Mouse (Mus musculus) erythroblast, embryonic 14.5 days (primary cell): ENCODE measurements around the gene Dnajc13. TPM values are rescaled to one million over a fixed set of nuclear protein-coding genes. Genes with fewer than 3 reads are reported as not detected.

Source experiments
- H3K27me3 ChIP-seq: 2 replicates; pipeline ENCODE4 v1.6.1; 2012; ENCODE audit warnings: inconsistent platforms; ENCODE audit not compliant: control insufficient read depth
- H3K36me3 ChIP-seq: 2 replicates; pipeline ENCODE4 v1.6.1; 2012; ENCODE audit warnings: mild to moderate bottlenecking, inconsistent platforms; ENCODE audit not compliant: control insufficient read depth
- H3K4me1 ChIP-seq: 2 replicates; pipeline ENCODE4 v1.6.1; 2012; ENCODE audit warnings: inconsistent platforms; ENCODE audit not compliant: control insufficient read depth
- H3K4me3 ChIP-seq: replicated peaks from 2 replicates; pipeline ENCODE3; 2012; ENCODE audit warnings: moderate library complexity, mild to moderate bottlenecking, inconsistent platforms
- H3K9me3 ChIP-seq: 2 replicates; pipeline ENCODE4 v1.6.1; 2012; ENCODE audit warnings: low read length, inconsistent platforms, mixed read lengths; ENCODE audit not compliant: control insufficient read depth
- GATA1 ChIP-seq: IDR thresholded peaks from 2 replicates; pipeline ENCODE4 v1.6.1; 2012; ENCODE audit warnings: low read length, inconsistent platforms, mixed read lengths
- TAL1 ChIP-seq: IDR thresholded peaks from 3 replicates; pipeline ENCODE4 v1.6.1; 2012; ENCODE audit warnings: low read length, inconsistent platforms, mixed read lengths
- polyA plus RNA-seq: library from polyadenylated mRNA; stranded (reverse); fragments of >175 nt; gene quantifications from 2 replicates; pipeline ENCODE4 v1.2.3, GENCODE M21; 2012

The Dnajc13 gene
- polyA plus RNA-seq, 1 experiment = 0.41 TPM

- H3K36me3 ChIP-seq = peaks cover 27% of the 10 kb centered on the region
- no peak overlapping the region for H3K4me3 ChIP-seq
- no peak for TF ChIP-seq TAL1
- no peaks in the 10 kb centered on the region for H3K9me3 ChIP-seq
- no peaks in the 10 kb centered on the region for H3K27me3 ChIP-seq
- no peaks in the 10 kb centered on the region for H3K4me1 ChIP-seq
Observed at GRCm38 (mm10) chr9:104240146-104240545, 22.6 kb downstream of the Dnajc13 start.

- Histone ChIP-seq H3K36me3 (peaks cover 34% of the 10 kb centered on the region), H3K4me3 (no peak overlapping the region), H3K27me3 (no peaks in the 10 kb centered on the region), H3K9me3 (no peaks in the 10 kb centered on the region), H3K4me1 (no peaks in the 10 kb centered on the region)
- TF ChIP-seq TAL1 (no peak), GATA1 (no peak)
Observed at GRCm38 (mm10) chr9:104239076-104239475, 23.7 kb downstream of the Dnajc13 start.

GRCm38 (mm10) chr9:104236256-104236930, 26.3 kb downstream of the Dnajc13 start:
- H3K36me3 ChIP-seq = peaks cover 56% of the 10 kb centered on the region
- H3K4me1 ChIP-seq = no peaks in the 10 kb centered on the region
- no peaks in the 10 kb centered on the region for H3K27me3 ChIP-seq
- TF ChIP-seq TAL1 = no peak
- no peak for TF ChIP-seq GATA1
- H3K9me3 ChIP-seq = no peaks in the 10 kb centered on the region
- no peak overlapping the region for H3K4me3 ChIP-seq

- Histone ChIP-seq H3K4me3 (no peak overlapping the region), H3K27me3 (no peaks in the 10 kb centered on the region), H3K9me3 (no peaks in the 10 kb centered on the region), H3K4me1 (no peaks in the 10 kb centered on the region), H3K36me3 (peaks cover 60% of the 10 kb centered on the region)
- TF ChIP-seq TAL1 (no peak), GATA1 (no peak)
Observed at GRCm38 (mm10) chr9:104235751-104236150, 27.0 kb downstream of the Dnajc13 start.

DNA sequence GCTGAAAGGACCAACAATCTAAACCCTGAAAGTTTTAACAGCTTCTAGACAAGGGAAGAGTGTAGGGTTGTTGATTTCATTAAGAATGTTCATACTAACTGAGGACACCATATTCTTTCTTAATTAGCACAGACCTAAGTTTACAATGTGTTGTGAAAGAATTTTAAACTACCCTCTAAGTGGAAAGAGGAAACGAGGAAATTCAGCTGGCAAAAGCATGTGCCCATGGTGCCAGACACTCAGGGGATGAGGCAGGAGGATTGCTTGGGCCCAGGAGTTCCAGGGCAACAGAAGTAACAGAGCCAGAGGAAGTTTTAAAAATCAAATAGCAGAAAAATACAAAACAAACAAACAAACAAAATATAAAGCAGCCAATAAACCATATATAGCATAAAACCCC, 28.9 kb downstream of the Dnajc13 start:
- H3K4me1 ChIP-seq = no peaks in the 10 kb centered on the region
- no peak overlapping the region for H3K4me3 ChIP-seq
- no peaks in the 10 kb centered on the region for H3K27me3 ChIP-seq
- TF ChIP-seq GATA1 (no peak), TAL1 (no peak)
- peaks cover 73% of the 10 kb centered on the region for H3K36me3 ChIP-seq
- no peaks in the 10 kb centered on the region for H3K9me3 ChIP-seq

DNA sequence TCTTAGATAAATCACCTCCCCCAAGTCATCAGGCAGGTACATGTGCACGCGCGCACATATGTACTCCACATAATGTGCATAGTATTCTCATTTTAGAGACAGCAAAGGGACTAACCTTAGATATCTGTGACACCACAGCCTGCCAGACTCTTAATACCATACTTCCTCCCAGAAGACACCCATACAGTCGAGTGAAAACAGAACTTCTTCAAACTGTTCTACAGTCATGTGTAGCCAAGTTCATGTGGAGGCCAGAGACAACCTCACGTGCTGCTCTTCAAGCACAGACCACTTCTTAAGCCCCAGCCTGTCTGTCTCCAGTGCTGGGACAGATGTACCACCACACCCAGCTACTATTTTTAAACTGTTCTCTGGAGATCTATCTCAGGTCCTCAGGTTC, 29.7 kb downstream of the Dnajc13 start:
- Histone ChIP-seq H3K4me1 (no peaks in the 10 kb centered on the region), H3K36me3 (peaks cover 79% of the 10 kb centered on the region)

GRCm38 (mm10) chr9:104232004-104232403, 30.7 kb downstream of the Dnajc13 start:
- Histone ChIP-seq H3K4me1 (no peaks in the 10 kb centered on the region), H3K36me3 (peaks cover 73% of the 10 kb centered on the region), H3K9me3 (no peaks in the 10 kb centered on the region), H3K4me3 (no peak overlapping the region), H3K27me3 (no peaks in the 10 kb centered on the region)
- TF ChIP-seq TAL1 = no peak
- no peak for TF ChIP-seq GATA1

More for the DNA sequence above, 29.7 kb downstream of the Dnajc13 start:
- Histone ChIP-seq H3K4me3 (no peak overlapping the region), H3K27me3 (no peaks in the 10 kb centered on the region), H3K9me3 (no peaks in the 10 kb centered on the region)
- TF ChIP-seq TAL1 (no peak), GATA1 (no peak)

- Histone ChIP-seq H3K4me3 (no peak overlapping the region), H3K27me3 (no peaks in the 10 kb centered on the region), H3K4me1 (no peaks in the 10 kb centered on the region), H3K9me3 (no peaks in the 10 kb centered on the region), H3K36me3 (peaks cover 47% of the 10 kb centered on the region)
- TF ChIP-seq GATA1 (no peak), TAL1 (no peak)
Observed at GRCm38 (mm10) chr9:104211402-104211801, 51.3 kb downstream of the Dnajc13 start.

GRCm38 (mm10) chr9:104203851-104204250, 58.9 kb downstream of the Dnajc13 start:
- Histone ChIP-seq H3K4me3 (no peak overlapping the region), H3K9me3 (no peaks in the 10 kb centered on the region), H3K36me3 (peaks cover 69% of the 10 kb centered on the region), H3K27me3 (no peaks in the 10 kb centered on the region), H3K4me1 (no peaks in the 10 kb centered on the region)
- TF ChIP-seq GATA1 (no peak), TAL1 (no peak)

- TF ChIP-seq TAL1 (no peak), GATA1 (no peak)
- Histone ChIP-seq H3K4me3 (no peak overlapping the region), H3K4me1 (no peaks in the 10 kb centered on the region), H3K36me3 (peaks cover 59% of the 10 kb centered on the region), H3K9me3 (no peaks in the 10 kb centered on the region), H3K27me3 (no peaks in the 10 kb centered on the region)
Observed at GRCm38 (mm10) chr9:104194528-104194927, 68.2 kb downstream of the Dnajc13 start.
